9 mouse cellular contexts compared by ENCODE assay signal in the genomic region with DNA sequence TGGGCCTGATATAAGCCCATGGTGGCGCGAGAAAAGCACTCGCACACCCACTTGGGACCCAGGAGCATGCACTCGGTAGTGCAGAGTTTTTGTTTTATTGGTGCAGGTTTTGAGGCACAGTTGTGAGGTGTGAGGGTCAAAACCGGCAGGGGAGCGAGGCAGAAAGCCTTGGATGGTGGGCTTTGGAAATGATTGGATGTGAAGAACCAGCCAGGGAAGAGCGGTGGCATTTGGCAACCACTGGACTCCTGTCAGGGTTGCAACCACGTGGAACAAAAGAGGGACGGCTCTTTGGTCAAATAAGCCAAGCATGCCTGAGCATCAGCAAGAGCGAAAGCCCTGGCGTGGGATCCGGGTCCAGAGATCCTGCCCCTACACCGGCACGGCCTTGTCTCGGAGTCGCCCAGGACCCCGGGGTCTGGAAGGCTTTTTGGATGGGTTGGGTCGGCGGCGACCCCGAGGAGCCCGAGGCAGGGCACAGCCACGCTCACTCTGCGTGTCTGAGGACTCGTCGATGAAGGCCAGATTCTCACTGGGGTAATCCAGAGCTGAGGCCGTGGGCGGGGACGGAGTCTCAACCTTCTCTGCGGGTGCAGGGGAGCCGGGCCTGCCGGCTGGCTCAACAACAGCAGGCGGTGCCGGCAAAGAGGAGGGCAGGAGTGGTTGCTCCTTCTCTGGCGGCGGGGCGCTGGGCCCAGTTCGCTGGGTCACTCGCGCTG. TPM values are rescaled to one million over a fixed set of nuclear protein-coding genes. Genes with fewer than 3 reads are reported as not detected.
DNase-seq lines count a peak whose midpoint lies in the region; ATAC-seq and TF ChIP-seq lines count a peak whose summit lies in the region.
"Had no signal": no experiment of that assay in that cellular context is flagged by ENCODE, and none has a peak within 500 bp of the region (broad histone marks: within the 10 kb centered on the region; RNA-seq: fewer than 3 reads in every experiment).

No protein-coding gene starts in this region.

- no peak for TF ChIP-seq EP300 in heart, adult 2 months (IDR thresholded peaks at IDR 0.05; ENCODE audit: insufficient read depth, low read depth, low read length)

- no peak for DNase-seq in heart, adult 2 months
- peak; percentile 39 for DNase-seq in liver, embryonic 11.5 days (ENCODE audit: low spot score)
- no peak for DNase-seq in layer of hippocampus, adult 9-10 months (ENCODE audit: low spot score)
- no peak for DNase-seq in left cerebral cortex, adult 2 months (ENCODE audit: extremely low spot score in 1 of 2, low spot score in 2 of 2)
- no peak for DNase-seq in left cerebral cortex, postnatal 4 days

- no peaks in the 10 kb centered on the region for H3K79me2 ChIP-seq in heart, adult 2 months (replicated peaks; ENCODE audit: control insufficient read depth, insufficient read depth, low read length)

- H3K9ac ChIP-seq in heart, embryonic 16.5 days (ENCODE audit: low read length), result no peak overlapping the region
- H3K9ac ChIP-seq in heart, adult 2 months (ENCODE audit: low read depth, low read length), result no peak overlapping the region
- no peak overlapping the region for H3K9ac ChIP-seq in embryonic facial prominence, embryonic 12.5 days
- no peak overlapping the region for H3K9ac ChIP-seq in liver, embryonic 11.5 days (ENCODE audit: low read depth, low read length)

- peaks cover 38% of the 10 kb centered on the region for H3K27me3 ChIP-seq in heart, embryonic 16.5 days (ENCODE audit: control insufficient read depth, insufficient read depth, low read length)
- H3K27me3 ChIP-seq in heart, adult 2 months (ENCODE audit: control insufficient read depth, insufficient read depth, low read length), result peaks cover 13% of the 10 kb centered on the region
- peaks cover 60% of the 10 kb centered on the region for H3K27me3 ChIP-seq in E14TG2a.4 (ENCODE audit: insufficient read depth, low read length)
- H3K27me3 ChIP-seq in embryonic facial prominence, embryonic 12.5 days, result peaks cover 81% of the 10 kb centered on the region
- H3K27me3 ChIP-seq in liver, embryonic 11.5 days (replicated peaks; ENCODE audit: control insufficient read depth, insufficient read depth, low read length), result peaks cover 72% of the 10 kb centered on the region

- peak overlapping the region; percentile 39; the same call in 1 of the 2 replicates for H3K4me2 ChIP-seq in heart, embryonic 16.5 days (ENCODE audit: low read depth, low read length)
- H3K4me2 ChIP-seq in embryonic facial prominence, embryonic 12.5 days (replicated peaks), result no peak overlapping the region
- peak overlapping the region; percentile 53 for H3K4me2 ChIP-seq in liver, embryonic 11.5 days

- H3K4me3 ChIP-seq in heart, embryonic 16.5 days (ENCODE audit: low read length), result peak overlapping the region; percentile 5; the same call in 1 of the 2 replicates
- H3K4me3 ChIP-seq in heart, adult 2 months, result no peak overlapping the region
- peak overlapping the region; percentile 67 for H3K4me3 ChIP-seq in E14TG2a.4 (replicated peaks; ENCODE audit: low read length)
- H3K4me3 ChIP-seq in embryonic facial prominence, embryonic 12.5 days, result peak overlapping the region; percentile 14; the same call in 1 of the 2 replicates
- peak overlapping the region; percentile 29 for H3K4me3 ChIP-seq in liver, embryonic 11.5 days (ENCODE audit: low read depth, low read length)
- no peak overlapping the region for H3K4me3 ChIP-seq in left cerebral cortex, adult 2 months

- no peak for TF ChIP-seq CTCF in heart, adult 2 months (IDR thresholded peaks at IDR 0.05)
- TF ChIP-seq CTCF in E14TG2a.4 (conservative IDR thresholded peaks at IDR 0.05; ENCODE audit: low read length), result no peak
- TF ChIP-seq CTCF in left cerebral cortex, adult 2 months (IDR thresholded peaks at IDR 0.05), result no peak

- TF ChIP-seq POLR2A in heart, adult 2 months (IDR thresholded peaks at IDR 0.05; ENCODE audit: insufficient read depth, low read depth, low read length), result no peak

- H3K9me3 ChIP-seq in heart, embryonic 16.5 days (replicated peaks; ENCODE audit: control insufficient read depth, low read length), result no peaks in the 10 kb centered on the region
- no peaks in the 10 kb centered on the region for H3K9me3 ChIP-seq in E14TG2a.4 (ENCODE audit: low read length)
- no peaks in the 10 kb centered on the region for H3K9me3 ChIP-seq in embryonic facial prominence, embryonic 12.5 days
- no peaks in the 10 kb centered on the region for H3K9me3 ChIP-seq in liver, embryonic 11.5 days (ENCODE audit: control insufficient read depth, low read length)
- H3K9me3 ChIP-seq: G1E had no signal

- no peak overlapping the region for H3K27ac ChIP-seq in heart, embryonic 16.5 days (ENCODE audit: low read length)
- no peak overlapping the region for H3K27ac ChIP-seq in heart, adult 2 months
- H3K27ac ChIP-seq in embryonic facial prominence, embryonic 12.5 days, result no peak overlapping the region
- no peak overlapping the region for H3K27ac ChIP-seq in liver, embryonic 11.5 days (ENCODE audit: low read depth, low read length)
- no peak overlapping the region for H3K27ac ChIP-seq in left cerebral cortex, adult 2 months

- no peaks in the 10 kb centered on the region for H3K36me3 ChIP-seq in heart, embryonic 16.5 days (ENCODE audit: control insufficient read depth, insufficient read depth)
- H3K36me3 ChIP-seq in heart, adult 2 months (ENCODE audit: control insufficient read depth, insufficient read depth, low read length), result no peaks in the 10 kb centered on the region
- no peaks in the 10 kb centered on the region for H3K36me3 ChIP-seq in E14TG2a.4 (ENCODE audit: insufficient read depth, low read length)
- H3K36me3 ChIP-seq in embryonic facial prominence, embryonic 12.5 days, result no peaks in the 10 kb centered on the region
- H3K36me3 ChIP-seq in liver, embryonic 11.5 days (ENCODE audit: control insufficient read depth, insufficient read depth, low read length), result no peaks in the 10 kb centered on the region
- H3K36me3 ChIP-seq: G1E had no signal

- intact Hi-C loops in heart, adult 2 months (cut with DNase I), result loop anchor here (2.0 kb wide), 1 partner anchor 13 kb away; no protein-coding TSS in a partner anchor
- intact Hi-C loops in left cerebral cortex, adult 2 months (cut with DNase I), result no loop called here
- intact Hi-C loops in left cerebral cortex, postnatal 4 days (cut with DNase I), result no loop called here

- 19% methylated on average over 40 of the region's 40 CpGs for WGBS in heart, embryonic 16.5 days
- WGBS in heart, adult 2 months, result 38% methylated on average over 40 of the region's 40 CpGs
- WGBS in embryonic facial prominence, embryonic 12.5 days, result 6% methylated on average over 38 of the region's 40 CpGs
- 15% methylated on average over 39 of the region's 40 CpGs for whole genome bisulfite sequencing in liver, embryonic 11.5 days

- no peak for ATAC-seq in heart, embryonic 16.5 days (replicated peaks; ENCODE audit: extremely low read depth, insufficient read depth, low FRiP score)
- ATAC-seq in embryonic facial prominence, embryonic 12.5 days (ENCODE audit: insufficient number of reproducible peaks, insufficient read depth, low FRiP score, low TSS enrichment), result no peak
- ATAC-seq in liver, embryonic 11.5 days (replicated peaks; ENCODE audit: low FRiP score), result no peak

- H3K4me1 ChIP-seq in heart, embryonic 16.5 days (ENCODE audit: control insufficient read depth, insufficient read depth, low read length), result peaks cover 15% of the 10 kb centered on the region
- peaks cover 9% of the 10 kb centered on the region for H3K4me1 ChIP-seq in heart, adult 2 months (ENCODE audit: control insufficient read depth, insufficient read depth, low read length)
- peaks cover 75% of the 10 kb centered on the region for H3K4me1 ChIP-seq in E14TG2a.4 (replicated peaks; ENCODE audit: low read depth, low read length)
- H3K4me1 ChIP-seq in embryonic facial prominence, embryonic 12.5 days, result peaks cover 15% of the 10 kb centered on the region
- peaks cover 27% of the 10 kb centered on the region for H3K4me1 ChIP-seq in liver, embryonic 11.5 days (replicated peaks; ENCODE audit: control insufficient read depth, insufficient read depth, low read length)

RNA-seq across cellular contexts. Expression of gene Catsperz, which starts 0.6 kb away (rescaled TPM):
- 2.8 and 3.9 TPM in 2 replicates for polyA plus RNA-seq in heart, embryonic 16.5 days (2015; fragmentation: Nextera tagmentation; extraction: Ambion mirVana)
- not detected for total RNA-seq in heart, adult 2 months (2021)
- 0.23 and 0.64 TPM in 2 replicates for polyA plus RNA-seq in heart, adult 2 months (2012; rRNA removed)
- polyA plus RNA-seq in embryonic facial prominence, embryonic 12.5 days (2016; fragmentation: Nextera tagmentation; extraction: Ambion mirVana), result 1.2 and 1.7 TPM in 2 replicates
- polyA plus RNA-seq in liver, embryonic 11.5 days (2014; fragmentation: Nextera tagmentation; extraction: Ambion mirVana), result 0.49 and 0.91 TPM in 2 replicates
- 10 to 100 TPM; 23.1 TPM for total RNA-seq in left cerebral cortex, adult 2 months (2021)
- total RNA-seq in left cerebral cortex, postnatal 4 days (2021), result 10 to 100 TPM in 1 of 2 experiments, 1 to 10 TPM in 1; 6.2 to 11.1 TPM
- polyA plus RNA-seq: G1E had no signal

RNA-seq across cellular contexts. Expression of gene Esrra, which starts 4.2 kb away (rescaled TPM):
- polyA plus RNA-seq in heart, embryonic 16.5 days (2015; fragmentation: Nextera tagmentation; extraction: Ambion mirVana), result 43.4 and 48.2 TPM in 2 replicates
- 100 to 1,000 TPM; 156 to 180 TPM for total RNA-seq in heart, adult 2 months (2021)
- polyA plus RNA-seq in heart, adult 2 months (2012; rRNA removed), result 135 and 152 TPM in 2 replicates
- polyA plus RNA-seq in embryonic facial prominence, embryonic 12.5 days (2016; fragmentation: Nextera tagmentation; extraction: Ambion mirVana), result 9.5 and 10.9 TPM in 2 replicates
- 4.1 and 5.9 TPM in 2 replicates for polyA plus RNA-seq in liver, embryonic 11.5 days (2014; fragmentation: Nextera tagmentation; extraction: Ambion mirVana)
- total RNA-seq in left cerebral cortex, adult 2 months (2021), result 10 to 100 TPM; 66.8 to 69.2 TPM
- total RNA-seq in left cerebral cortex, postnatal 4 days (2021), result 10 to 100 TPM; 30.4 to 32.7 TPM

RNA-seq across cellular contexts. Expression of gene Kcnk4, which starts 8.5 kb away (rescaled TPM):
- polyA plus RNA-seq in heart, embryonic 16.5 days (2015; fragmentation: Nextera tagmentation; extraction: Ambion mirVana), result 0.50 and 0.95 TPM in 2 replicates
- not detected for total RNA-seq in heart, adult 2 months (2021)
- polyA plus RNA-seq in heart, adult 2 months (2012; rRNA removed), result 0.21 TPM in 1 of 2 replicates, not detected in the other
- 0.62 and 0.65 TPM in 2 replicates for polyA plus RNA-seq in embryonic facial prominence, embryonic 12.5 days (2016; fragmentation: Nextera tagmentation; extraction: Ambion mirVana)
- polyA plus RNA-seq in liver, embryonic 11.5 days (2014; fragmentation: Nextera tagmentation; extraction: Ambion mirVana), result 0.18 and 0.38 TPM in 2 replicates
- total RNA-seq in left cerebral cortex, adult 2 months (2021), result 10 to 100 TPM; 39.1 to 39.2 TPM
- total RNA-seq in left cerebral cortex, postnatal 4 days (2021), result 10 to 100 TPM; 13.8 to 15.5 TPM
- total RNA-seq: G1E had no signal

RNA-seq across cellular contexts. Expression of gene Prdx5, which starts 15.9 kb away (rescaled TPM):
- polyA plus RNA-seq in heart, embryonic 16.5 days (2015; fragmentation: Nextera tagmentation; extraction: Ambion mirVana), result 383 and 415 TPM in 2 replicates
- total RNA-seq in heart, adult 2 months (2021), result 100 to 1,000 TPM; 651 to 766 TPM
- polyA plus RNA-seq in heart, adult 2 months (2012; rRNA removed), result 411 and 490 TPM in 2 replicates
- 192 and 193 TPM in 2 replicates for polyA plus RNA-seq in embryonic facial prominence, embryonic 12.5 days (2016; fragmentation: Nextera tagmentation; extraction: Ambion mirVana)
- polyA plus RNA-seq in liver, embryonic 11.5 days (2014; fragmentation: Nextera tagmentation; extraction: Ambion mirVana), result 106 and 117 TPM in 2 replicates
- total RNA-seq in left cerebral cortex, adult 2 months (2021), result 100 to 1,000 TPM; 315 to 354 TPM
- 100 to 1,000 TPM; 203 to 204 TPM for total RNA-seq in left cerebral cortex, postnatal 4 days (2021)

RNA-seq across cellular contexts. Expression of gene Bad, which starts 15.9 kb away (rescaled TPM):
- 58.4 and 59.2 TPM in 2 replicates for polyA plus RNA-seq in heart, embryonic 16.5 days (2015; fragmentation: Nextera tagmentation; extraction: Ambion mirVana)
- 10 to 100 TPM; 21.1 to 25.8 TPM for total RNA-seq in heart, adult 2 months (2021)
- polyA plus RNA-seq in heart, adult 2 months (2012; rRNA removed), result 30.6 and 33.5 TPM in 2 replicates
- polyA plus RNA-seq in embryonic facial prominence, embryonic 12.5 days (2016; fragmentation: Nextera tagmentation; extraction: Ambion mirVana), result 75.0 and 77.6 TPM in 2 replicates
- 51.9 and 54.7 TPM in 2 replicates for polyA plus RNA-seq in liver, embryonic 11.5 days (2014; fragmentation: Nextera tagmentation; extraction: Ambion mirVana)
- 10 to 100 TPM; 34.8 to 36.2 TPM for total RNA-seq in left cerebral cortex, adult 2 months (2021)
- total RNA-seq in left cerebral cortex, postnatal 4 days (2021), result 10 to 100 TPM; 46.2 to 47.1 TPM

Comparison
In these comparisons a context has a peak if more than half of its experiments do, and no peak if none do; other contexts are left out.
1. H3K4me3 ChIP-seq: peak in heart, embryonic 16.5 days (single experiment), E14TG2a.4 (single experiment), embryonic facial prominence, embryonic 12.5 days (single experiment) and liver, embryonic 11.5 days (single experiment); none in heart, adult 2 months (single experiment) and left cerebral cortex, adult 2 months (single experiment).